Mouse (Mus musculus): ENCODE results near the gene Tgm1.

GRCm38 (mm10) chr14:55716884-55717283 is 3.2 kb upstream of the Tgm1 start:
- TF ChIP-seq CTCF (IDR thresholded peaks at IDR 0.05; ENCODE audit: insufficient read depth, low read depth, low read length) (no peak), POLR2A (IDR thresholded peaks at IDR 0.05; ENCODE audit: insufficient read depth, low read depth, low read length) (no peak)

Data from olfactory bulb, adult 2 months (tissue).